Mouse (Mus musculus): Measurements from ENCODE around the gene Pdia4.

DNA sequence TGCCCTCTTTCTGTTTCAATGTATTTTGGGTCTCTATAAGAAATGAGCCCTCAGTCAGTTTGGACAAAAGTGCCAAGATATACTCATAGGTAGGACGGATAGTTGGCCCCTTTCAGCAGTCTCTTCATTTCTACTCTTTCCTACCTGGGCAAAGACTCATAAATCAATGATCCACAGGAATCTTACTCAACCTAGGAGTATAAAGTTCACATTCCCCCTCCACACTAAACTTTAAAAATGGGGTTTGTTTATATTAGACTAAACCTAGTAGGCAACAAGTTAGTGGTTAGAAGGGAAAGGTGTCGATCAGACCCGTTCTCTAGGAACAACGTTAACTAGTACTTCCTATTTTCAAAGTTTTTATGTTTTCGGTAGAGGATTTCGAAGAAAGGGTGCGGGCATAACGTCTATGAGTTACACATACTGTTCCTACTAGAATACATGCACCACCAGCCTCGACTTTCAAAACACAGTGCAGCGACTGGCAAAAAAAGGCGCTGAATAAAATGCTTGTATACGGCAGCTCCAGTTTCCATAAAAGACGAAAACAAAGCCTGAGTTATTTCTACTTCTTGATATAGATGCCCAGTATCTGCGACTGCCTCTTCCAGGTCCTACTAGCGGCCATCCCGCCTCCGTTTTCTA, 837 bp downstream of the Pdia4 start:
- TF ChIP-seq CTCF (IDR thresholded peaks at IDR 0.05; ENCODE audit: insufficient read depth, low read depth, low read length) (no peak), POLR2A (IDR thresholded peaks at IDR 0.05; ENCODE audit: insufficient read depth, low read depth, low read length) (no peak)

Data from olfactory bulb, adult 2 months (tissue).